Mouse (Mus musculus) cerebellum, adult 11-12 months (tissue): ENCODE results near the gene Zfp365.

Experiments used
- DNase-seq: peaks from one replicate; pipeline ENCODE4 v3.0.0; 2022

Zfp365 gene

DNA sequence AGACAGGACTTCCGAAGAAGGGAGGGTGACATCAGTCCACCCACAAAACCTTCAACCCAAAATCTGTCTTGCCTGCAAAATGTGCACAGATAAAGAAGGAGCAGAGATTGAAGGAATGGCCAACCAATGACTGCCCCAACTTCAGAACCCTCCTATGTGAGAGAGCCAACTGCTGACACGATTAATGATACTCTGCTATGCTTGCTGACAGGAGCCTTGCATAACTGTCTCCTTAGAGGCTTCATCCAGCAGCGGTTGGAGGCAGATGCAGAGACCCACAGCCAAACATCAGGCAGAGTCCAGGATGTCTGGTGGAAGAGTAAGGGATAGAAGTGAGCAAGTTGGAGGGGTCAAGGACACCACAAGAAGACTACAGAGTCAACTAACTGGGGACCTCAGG is 73.3 kb downstream of the Zfp365 start:
- no peak for DNase-seq

DNA sequence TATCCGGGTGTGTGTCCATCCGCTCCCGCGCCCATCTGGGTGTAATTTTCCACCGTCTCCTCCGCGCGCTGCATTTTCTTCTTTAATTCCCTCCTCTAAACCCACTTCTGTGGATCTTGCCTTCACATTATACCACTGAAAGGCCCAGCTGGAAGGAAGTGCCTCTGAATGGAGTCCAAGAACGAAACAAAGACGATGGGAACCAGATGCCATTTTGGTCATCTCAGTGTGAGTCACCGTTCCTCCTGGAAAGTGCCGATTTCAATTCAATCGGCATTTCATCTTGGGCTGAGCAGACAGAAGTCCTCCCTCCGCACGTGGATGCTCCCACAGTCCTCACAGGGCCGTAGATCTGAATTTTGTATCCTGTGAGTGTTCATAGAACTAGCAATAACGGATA is 76.0 kb downstream of the Zfp365 start:
- no peak for DNase-seq
